Mouse (Mus musculus): Measurements from ENCODE around the gene Papolb. TPM values are rescaled to one million over a fixed set of nuclear protein-coding genes. Genes with fewer than 3 reads are reported as not detected.
A peak's percentile ranks its signal among the peaks of the same experiment; 100 is the strongest.

Gene Papolb
- total RNA-seq (2014; fragmentation: Nextera tagmentation), result not detected in 2 replicates
- not detected in 2 replicates for total RNA-seq (2017)

DNA sequence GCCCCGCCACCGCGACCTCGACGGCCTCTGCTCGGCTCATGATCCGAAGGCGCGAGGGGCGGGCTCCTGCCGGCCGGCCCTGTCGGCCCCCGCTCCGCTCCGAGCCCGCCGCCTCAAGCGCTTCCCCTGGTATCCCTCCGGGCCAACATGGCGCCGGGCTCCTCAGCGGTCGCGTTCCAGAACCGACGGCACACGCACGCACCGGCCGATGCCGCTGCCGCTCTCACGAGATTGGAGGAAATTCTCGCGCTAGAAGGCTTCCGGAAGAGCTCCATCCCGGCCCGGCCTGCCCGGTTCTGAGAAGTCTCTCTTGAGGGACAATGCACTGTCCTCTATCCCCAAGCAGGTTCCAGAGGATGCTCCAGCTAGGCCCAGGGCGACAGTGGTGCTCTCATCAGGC lies at the start of gene Papolb:
TSS of gene Papolb (minus strand) at position 162 of the 400 bp plus-strand sequence.
- no peak for ATAC-seq (replicated peaks; ENCODE audit: poor library complexity, severe bottlenecking)

DNA sequence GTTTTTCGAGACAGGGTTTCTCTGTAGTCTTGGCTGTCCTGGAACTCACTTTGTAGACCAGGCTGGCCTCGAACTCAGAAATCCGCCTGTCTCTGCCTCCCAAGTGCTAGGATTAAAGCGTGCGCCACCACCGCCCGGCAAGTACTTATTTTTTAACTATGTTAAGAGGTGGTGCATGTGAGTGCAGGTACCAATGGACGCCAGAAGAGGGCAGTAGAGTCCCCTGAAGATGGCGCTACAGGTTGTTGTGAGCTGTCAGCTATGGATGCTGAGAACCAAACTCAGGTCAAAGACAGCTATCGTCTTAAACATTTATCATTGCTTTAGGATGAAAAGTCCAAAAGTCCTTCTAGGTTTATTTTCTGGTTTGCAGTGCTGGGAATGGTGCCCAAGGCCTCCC lies 48.3 kb upstream of the Papolb start:
- ATAC-seq (replicated peaks; ENCODE audit: poor library complexity, severe bottlenecking), result no peak

DNA sequence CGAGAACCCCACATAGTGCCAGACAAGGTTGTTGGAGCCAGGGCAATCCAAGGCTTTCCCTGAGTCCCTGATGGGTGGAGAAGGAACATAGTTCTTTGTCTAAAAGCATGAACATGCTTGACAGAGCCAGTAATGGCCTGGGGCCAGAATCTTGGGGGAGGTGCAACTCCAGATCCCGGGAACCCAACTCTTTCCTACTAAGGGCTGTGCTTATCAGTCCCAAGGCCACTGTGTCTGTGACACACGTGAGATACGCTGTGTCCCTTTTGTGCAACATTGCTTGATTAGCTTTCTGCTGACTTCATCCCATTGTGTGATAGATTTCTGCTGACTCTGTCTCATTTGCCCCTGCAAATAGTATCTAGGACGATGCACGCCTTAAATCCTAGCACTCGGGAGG lies 47.0 kb upstream of the Papolb start:
- ATAC-seq (replicated peaks; ENCODE audit: poor library complexity, severe bottlenecking), result no peak

DNA sequence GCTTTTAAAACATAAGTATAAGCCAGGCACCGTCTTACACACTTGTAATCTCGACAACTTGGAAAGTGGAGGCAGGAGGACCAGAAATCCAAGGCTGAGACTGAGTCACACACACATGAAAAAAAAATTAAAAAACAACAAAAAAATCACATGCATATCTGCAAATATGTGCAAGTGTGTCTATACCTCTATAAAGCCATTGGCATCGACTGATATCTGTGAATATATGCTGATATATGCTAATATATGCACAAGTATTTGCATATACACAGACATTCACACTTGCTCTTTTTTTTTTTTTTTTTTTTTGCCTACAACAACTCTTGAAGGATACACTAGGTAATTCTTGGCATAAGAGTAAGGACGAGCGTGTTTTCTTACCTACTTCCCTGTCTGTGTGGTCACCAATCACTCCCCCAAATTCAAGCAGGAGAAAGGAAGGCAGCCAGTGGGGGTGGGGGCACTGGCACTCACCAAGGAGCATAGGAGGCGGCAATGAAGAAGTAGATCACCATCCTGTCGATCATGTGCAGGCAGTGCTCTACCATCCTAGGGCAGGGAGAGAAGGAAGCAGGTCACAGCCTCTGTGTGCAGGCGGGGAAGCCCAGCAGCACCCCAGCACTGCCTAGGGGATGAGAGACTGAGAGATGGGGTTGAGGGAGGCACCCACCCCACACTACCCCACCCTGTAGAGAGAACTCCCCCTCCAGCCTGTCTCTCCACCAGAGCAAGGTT lies 44.6 kb upstream of the Papolb start:
- no peak for ATAC-seq (replicated peaks; ENCODE audit: poor library complexity, severe bottlenecking)

DNA sequence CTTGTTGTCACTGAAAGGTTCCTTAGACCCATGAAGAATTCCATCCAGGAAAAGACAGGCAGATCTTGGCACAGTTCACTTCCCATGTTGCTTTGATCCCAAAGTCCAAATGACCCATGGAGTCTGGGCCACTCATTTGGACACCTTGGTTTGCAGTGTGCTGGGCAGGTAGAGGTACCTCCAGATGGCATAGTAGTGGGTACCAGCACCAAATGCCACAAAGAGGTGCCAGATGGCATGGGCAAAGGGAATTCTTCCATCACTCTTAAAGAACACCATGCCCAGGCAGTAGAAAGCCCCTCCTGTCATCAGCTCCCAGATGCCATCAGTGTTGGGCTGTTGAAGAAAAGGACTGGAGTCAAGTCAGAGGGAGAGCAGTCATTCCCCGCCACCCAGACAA lies 34.7 kb upstream of the Papolb start:
- ATAC-seq (replicated peaks; ENCODE audit: poor library complexity, severe bottlenecking), result no peak

DNA sequence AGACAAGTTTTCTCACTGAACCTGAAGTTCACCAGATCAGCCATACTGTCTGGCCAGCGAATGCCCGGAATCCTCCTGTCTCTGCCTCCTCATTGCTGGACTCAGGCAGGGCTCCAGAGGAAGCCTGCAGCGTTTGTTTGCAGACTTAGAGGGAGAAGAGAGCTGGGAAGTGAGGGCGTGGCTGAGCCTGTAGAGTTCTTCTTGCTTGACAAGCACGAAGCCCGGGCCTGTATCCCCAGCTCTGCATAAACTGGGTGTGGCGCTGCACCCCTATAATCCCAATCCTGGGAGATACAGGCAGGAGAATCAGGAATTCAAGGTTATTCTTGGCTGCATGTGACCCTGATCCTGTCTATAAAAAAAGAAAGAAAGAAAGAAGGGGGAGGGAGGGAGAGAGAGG lies 30.4 kb upstream of the Papolb start:
- no peak for ATAC-seq (replicated peaks; ENCODE audit: poor library complexity, severe bottlenecking)

DNA sequence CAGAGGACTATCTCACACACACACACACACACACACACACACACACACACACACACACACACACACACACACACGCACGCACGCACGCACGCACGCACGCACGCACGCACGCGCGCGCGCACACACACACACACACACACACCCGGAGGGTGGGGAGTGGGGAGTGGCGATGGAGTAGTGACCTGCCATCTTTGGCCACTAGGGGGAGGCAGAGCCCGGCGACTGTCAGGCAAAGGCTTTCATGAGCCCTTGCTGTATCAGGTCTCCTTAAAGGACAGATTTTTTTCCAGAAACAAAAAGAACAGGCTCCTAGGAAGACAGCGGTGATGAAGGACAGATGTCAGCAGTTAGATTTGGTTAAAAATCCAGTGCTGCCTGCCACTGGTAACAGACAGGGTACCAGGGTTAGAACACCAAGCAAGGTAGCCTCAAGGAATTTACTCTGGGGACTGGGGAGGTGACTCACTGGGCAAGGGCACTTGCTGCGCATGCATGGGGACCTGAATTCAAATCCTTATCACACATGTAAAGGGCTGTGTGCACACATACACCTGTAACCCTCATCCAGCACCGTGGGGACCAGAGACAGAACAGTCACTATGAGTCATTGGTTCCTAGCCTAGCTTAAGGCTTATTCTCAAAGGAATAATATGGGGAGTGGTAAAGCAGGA lies 27.7 kb upstream of the Papolb start:
- peak; percentile 86 for ATAC-seq (replicated peaks; ENCODE audit: poor library complexity, severe bottlenecking)

DNA sequence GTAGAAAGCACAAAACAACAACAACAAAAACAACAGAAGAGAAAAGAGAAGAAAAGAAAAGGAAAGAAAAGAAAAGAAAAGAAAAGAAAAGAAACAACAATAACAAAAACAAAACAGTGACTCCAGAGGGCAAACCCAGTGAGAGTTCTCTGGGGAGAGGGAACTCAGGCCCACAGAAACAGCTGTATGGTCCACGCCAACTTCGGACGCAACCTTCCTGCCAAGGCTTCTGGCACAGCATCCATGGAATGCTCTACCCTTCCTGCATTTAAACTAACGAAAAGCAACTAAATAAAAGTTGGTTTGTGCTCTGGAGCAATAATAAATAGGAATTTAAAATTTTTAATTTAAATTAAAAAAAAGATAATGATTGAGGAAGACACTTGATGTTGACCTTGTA lies 26.8 kb upstream of the Papolb start:
- no peak for ATAC-seq (replicated peaks; ENCODE audit: poor library complexity, severe bottlenecking)

DNA sequence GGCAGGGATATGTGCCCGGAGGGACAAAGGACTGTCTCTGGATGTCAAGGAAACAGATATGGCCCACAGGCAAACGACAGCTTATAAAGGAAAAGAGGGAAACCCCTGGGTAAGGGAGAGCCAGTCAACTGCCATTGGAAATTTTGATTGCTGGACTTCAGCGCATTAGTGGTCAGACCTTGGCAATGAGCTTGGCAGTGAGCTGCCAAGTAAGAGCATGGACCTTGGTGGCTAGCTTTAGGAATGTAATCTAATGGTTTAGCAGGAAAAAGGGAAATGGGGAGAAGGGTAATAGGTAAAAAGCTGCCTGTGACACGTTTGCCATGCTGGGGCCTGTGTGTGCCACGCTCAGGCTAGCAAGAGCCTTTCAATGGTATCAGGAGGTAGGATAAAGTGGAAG lies 26.0 kb upstream of the Papolb start:
- ATAC-seq (replicated peaks; ENCODE audit: poor library complexity, severe bottlenecking), result no peak

DNA sequence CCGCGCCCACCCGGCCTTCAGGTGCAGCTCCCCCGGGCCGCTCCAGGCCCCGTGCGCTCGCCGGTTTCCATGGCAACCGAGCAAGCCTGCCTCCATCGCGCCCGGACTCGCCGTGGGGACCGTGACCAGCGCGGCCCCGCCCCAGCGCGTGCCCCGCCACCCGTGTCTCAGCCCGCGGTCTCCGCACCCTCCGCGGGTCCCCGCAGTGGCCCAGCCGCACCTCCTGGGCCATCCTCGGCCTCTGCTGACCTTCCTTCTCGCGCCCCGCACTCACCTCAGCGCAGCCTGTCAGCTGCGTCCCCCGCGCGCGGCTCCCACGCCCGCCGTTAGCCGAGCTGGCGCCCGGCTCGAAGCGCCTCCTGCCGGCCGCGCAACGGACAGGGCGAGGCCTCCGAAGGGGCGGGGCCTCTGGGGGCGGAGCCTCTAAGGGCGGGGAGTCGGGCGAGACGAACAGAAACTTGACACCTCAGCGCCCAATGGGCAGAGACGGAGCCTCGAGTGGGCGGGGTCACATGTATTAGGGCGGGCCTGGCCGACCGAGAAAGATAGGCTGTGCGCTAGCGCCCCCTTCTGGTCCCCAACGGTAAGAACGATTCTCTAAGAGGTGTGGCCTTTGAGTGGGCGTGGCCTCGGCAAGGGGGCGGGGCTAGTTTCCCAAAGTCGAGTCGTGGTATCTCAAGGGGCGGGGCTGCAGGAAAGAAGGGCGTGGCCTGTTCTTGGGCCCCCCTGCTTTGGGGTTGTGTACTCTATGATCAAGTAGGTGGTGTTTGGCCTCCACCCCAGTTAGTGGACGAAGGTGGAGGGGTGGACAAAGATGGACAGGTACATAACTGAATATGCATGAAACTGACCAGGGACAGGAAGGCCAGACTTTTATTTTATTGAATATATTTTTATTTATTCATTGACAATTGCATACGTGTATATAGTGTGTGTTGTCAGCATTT lies 21.1 kb upstream of the Papolb start, which contains the start of gene Radil:
TSS of gene Radil (minus strand) at position 393 of the 947 bp plus-strand sequence.
- peak; percentile 96 for ATAC-seq (replicated peaks; ENCODE audit: poor library complexity, severe bottlenecking)

DNA sequence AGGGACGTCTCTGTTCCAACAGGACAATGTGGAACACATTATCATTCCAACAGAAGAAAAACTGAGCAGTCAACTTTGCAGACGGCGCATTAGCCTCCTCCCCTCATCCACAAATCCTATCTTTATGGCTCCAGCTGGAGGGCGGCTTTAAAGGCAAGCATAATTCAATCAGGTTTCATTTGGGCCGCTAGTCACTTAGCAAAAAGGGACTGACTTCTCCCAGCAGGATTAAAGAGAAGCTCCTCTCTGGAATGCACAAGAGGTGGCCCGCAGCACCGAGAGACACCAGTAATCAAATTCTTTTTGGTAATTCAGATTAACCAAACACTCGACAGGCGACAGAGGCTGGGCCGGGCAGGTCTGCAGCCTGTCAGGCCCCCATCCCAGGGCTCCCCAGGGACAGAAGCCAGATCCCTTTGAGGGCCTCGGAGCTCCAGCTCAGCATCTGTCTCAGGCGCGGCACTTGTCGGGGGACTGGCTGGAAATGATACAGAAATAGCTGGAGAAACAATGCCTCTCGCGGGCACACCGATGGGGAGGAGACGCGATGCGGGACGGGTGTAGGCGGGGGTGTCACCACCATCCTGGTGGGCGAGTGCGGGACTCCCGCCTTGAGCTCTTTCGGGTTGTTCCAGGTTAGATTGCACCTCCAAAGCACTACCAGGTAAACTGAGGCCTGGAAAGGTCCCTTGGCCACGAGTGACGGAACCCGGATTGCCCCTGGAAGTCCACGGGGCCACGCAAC lies 20.3 kb upstream of the Papolb start:
- no peak for ATAC-seq (replicated peaks; ENCODE audit: poor library complexity, severe bottlenecking)

DNA sequence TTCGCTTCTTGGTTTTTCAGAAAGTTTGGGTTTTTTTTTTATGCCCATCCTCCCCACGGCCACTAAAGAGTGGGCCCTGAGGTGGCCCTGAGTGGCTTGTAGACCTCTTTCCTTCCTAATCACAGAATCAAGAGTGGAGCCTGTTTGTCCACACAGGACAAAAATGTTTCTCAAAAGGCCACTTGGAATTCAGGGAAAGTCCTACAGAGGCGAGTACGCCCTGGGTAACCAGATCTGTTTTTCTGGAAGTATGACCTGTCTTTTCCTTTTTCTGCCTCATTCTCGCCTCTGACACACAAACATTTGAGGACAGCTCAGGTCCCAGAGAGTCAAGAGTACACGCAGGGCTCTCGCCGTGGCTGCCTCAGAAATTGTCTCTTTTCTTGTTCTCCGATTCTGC lies 19.6 kb upstream of the Papolb start:
- ATAC-seq (replicated peaks; ENCODE audit: poor library complexity, severe bottlenecking), result no peak

DNA sequence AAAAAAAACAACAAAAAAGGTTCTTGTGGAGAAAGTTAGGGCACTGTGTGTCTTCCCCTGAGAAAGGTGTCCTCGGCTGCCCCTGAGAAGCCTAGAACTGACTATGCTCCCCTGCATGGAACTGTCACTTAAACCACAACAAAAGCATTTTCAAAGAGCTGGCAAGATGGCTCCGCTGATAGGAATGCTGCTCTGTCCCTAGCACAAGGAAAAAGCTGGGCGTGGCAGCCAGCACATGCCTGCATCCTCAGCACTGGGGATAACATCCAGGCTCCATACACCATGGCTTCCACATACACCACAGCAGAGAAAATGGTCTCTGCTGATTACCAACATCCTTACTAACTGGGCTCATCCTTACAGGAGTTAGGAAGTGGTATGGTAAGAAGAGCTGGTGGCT lies 17.2 kb upstream of the Papolb start:
- ATAC-seq (replicated peaks; ENCODE audit: poor library complexity, severe bottlenecking), result no peak

DNA sequence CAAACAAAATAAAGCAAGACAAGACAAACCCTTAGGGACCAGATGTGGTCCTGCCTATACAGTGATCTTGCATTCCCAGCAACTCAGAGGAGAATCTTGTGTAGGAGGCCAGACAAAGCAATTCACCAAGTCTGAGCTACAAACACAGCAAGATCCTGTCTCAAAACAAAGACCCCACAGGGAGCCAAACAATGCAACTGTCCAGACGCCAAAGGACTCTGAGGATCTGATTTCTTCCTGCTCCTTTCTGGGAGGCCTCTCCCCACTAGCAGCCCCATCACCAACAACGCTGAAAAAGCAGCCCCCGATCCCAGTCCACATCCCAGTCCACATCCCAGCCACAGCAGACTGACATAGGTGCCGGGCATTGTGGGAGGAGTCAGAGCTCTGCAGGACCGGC lies 16.5 kb upstream of the Papolb start:
- ATAC-seq (replicated peaks; ENCODE audit: poor library complexity, severe bottlenecking), result no peak

DNA sequence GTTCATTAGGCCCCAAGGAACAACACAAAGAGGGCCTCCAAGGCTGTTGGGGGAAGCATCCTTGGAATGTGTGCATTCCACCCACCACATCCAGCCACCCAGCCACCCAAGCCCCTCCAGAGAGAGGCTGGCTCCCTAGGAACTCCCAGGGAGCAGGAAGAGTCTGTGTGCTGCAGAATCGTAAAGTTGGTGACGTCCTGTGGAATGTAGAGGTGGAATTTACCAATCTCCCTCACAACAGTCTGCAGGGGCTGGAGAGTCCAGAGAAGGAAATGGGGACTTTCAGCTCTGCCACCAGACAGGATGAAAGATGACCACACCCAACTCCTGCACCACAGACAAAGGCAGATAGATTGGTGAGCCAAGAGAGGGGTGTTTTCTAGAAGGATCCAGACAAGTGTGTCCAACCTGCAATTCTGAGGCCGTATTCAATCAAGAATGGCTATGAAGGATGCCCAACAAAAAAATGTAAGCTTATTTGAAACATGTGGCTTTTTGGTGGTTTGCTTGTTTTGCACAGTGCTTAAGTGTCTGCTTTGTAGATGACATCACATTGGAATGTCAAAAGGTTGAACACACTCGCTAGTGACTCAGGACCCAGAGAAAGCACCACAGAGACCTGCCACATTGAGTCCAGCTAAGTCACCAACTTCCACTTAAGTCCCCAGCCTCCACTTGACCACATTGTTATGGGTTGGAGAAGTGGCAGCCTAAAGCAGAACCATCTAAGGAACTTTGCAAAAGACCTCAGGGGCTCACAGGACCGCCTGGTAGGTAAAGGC lies 15.3 kb upstream of the Papolb start:
- ATAC-seq (replicated peaks; ENCODE audit: poor library complexity, severe bottlenecking), result no peak

DNA sequence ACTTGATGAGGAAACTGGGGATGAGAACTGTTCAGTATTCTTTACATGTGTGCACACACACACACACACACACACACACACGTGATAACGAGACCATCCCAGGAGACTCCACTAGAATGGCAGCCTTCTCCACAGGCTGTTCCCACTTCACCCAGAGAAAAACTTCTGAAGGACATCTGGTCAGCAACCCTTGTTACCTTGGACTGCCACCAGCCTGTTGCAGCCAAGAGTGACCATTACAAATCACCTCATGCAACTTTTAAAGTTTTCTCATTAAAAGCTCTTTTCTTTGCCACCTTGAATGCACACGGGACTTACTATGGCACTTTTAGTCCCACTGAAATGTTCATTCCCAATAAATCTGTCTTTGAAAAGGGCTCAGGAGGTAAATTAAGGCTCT lies 7.4 kb upstream of the Papolb start:
- ATAC-seq (replicated peaks; ENCODE audit: poor library complexity, severe bottlenecking), result no peak

DNA sequence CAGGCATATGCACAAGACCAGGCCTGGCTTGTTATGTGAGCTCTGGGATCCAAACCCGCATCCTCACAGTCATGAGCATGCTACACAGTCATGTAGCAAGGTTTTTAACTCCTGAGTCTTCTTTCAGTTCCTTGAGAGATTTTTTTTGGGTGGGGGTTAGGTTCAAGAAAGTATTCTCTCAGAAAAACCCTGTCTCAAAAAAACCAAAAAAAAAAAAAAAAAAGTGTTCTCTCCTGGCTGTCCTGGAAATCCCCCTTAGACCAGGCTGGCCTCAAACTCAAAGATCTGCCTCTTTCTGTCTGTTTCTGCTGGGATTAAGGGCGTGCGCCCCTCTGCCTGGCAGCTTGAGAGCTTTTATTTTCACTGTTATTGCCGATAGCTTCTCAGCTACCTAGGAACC lies 5.5 kb upstream of the Papolb start:
- no peak for ATAC-seq (replicated peaks; ENCODE audit: poor library complexity, severe bottlenecking)

DNA sequence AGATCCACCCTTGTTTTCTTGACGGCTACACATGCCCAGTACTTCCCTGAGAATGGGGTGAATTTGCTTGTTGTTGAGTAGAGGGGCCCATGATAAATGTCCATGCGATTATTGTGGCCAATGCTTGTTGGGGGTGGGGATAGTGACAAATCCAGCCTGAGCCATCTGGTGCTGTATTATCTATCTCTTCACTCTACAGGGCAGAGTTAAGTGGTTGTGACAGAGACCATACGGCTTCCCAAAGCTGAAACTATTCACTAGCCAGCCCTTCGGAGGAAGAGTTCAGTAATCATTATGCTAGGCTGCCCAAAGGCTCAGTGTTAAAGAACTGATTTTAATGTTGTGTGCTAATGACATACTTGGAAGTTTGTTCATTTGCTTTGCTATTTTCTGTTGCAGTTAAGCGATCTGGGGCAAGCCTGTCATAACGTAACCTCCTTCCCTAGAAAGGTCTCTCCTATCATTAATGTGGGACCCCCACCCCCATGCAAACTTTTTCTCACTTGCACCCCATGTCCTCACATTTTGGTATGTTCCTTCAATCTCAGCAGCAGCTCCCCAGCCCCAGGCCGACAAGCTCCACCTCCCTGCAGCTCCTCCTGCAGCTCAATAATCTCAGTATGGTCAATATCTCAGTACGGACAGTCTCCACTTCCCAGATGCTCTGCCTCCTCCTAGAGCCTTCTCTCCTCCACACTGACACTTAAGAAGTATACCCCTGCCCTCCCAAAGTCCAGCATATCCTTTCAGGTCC lies 5.0 kb downstream of the Papolb start:
- ATAC-seq (replicated peaks; ENCODE audit: poor library complexity, severe bottlenecking), result no peak

All from granulocyte monocyte progenitor cell, adult 5-6 weeks (primary cell).